Mouse (Mus musculus): ENCODE measurements around the gene Ccdc50. TPM values are rescaled to one million over a fixed set of nuclear protein-coding genes. Genes with fewer than 3 reads are reported as not detected.

The Ccdc50 gene
- 10 to 100 TPM; 59.3 to 59.6 TPM for total RNA-seq (2021)

GRCm38 (mm10) chr16:27388761-27389451 is at the start of gene Ccdc50:
Gene Ccdc50, plus strand, starts transcription at chr16:27388869.
- intact Hi-C loops (cut with DNase I), result no loop called here
- DNase-seq (ENCODE audit: low spot score in 2 of 2), result peak; percentile 77 to 82

DNA sequence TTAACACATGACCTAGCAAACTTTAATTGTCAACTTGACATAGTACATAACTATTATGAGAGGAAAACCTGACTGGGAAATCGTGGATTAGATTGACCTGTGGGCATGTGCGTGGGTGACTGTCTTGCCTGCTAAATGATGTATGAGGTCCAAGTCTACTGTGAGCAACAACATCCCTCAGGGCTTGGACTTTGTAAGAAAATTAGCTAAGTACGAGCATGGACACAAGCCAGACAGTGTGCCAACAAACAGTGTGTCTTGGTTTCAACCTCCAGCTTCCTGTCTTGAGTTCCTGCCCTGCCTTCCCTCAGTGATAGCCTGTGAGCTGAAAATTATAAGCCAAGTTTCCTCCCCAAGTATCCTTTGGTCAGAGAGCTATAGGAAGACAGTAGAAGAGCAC is 41.1 kb upstream of the Ccdc50 start:
- intact Hi-C loops (cut with DNase I), result no loop called here
- no peak for DNase-seq (ENCODE audit: low spot score in 2 of 2)

DNA sequence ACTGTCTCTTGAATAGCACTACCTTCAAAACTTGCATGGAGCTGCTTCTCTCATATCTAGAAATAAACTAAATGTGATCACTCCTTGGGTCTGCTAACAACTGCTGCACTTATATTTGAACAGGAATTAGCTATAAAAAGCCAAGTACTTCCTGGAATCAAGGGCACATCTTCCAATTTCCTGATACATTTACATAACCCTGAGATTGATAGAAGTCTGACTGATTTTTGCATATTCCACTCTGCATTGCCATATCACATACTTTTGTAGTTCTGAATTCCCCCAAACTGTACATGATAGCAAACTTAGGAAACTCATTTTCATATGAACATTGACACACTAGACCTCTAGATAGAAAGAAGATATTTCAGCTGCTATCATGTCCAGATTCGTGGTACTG is 40.3 kb upstream of the Ccdc50 start:
- no peak for DNase-seq (ENCODE audit: low spot score in 2 of 2)
- intact Hi-C loops (cut with DNase I), result no loop called here

- DNase-seq (ENCODE audit: low spot score in 2 of 2), result no peak
- intact Hi-C loops (cut with DNase I), result no loop called here
These were observed 39.4 kb upstream of the Ccdc50 start for GRCm38 (mm10) chr16:27349235-27349634.

DNA sequence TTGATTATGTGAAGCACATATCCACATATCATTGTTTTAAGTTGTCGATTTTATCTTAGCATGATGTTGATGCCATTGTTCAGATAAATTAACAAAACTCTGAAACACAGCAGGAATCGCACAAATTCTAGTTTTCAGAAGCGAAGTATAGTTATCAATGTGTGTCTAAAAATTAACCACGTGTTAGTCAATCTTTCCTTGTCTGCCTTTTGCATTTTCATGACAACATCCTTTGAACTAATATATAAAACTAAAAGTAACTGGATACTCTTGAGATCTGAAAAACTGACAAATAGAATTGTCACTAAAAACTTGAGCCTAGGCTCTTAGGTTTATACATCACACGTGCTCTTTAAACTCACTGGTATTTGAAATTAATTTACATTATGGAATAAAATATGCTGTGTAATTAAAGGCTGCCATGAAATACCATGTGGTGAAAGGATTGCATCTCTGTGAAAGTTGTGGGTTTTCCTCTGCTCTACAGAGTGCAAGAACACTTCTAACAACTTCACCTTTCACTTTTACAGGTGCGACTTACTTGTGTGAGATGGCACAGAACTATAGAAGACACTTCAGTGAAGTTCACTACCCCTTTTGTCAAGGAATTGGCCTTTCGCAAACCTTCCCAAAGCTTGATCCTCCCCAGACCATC is 38.7 kb upstream of the Ccdc50 start:
- no peak for DNase-seq (ENCODE audit: low spot score in 2 of 2)
- intact Hi-C loops (cut with DNase I), result no loop called here

GRCm38 (mm10) chr16:27354464-27354863 is 34.2 kb upstream of the Ccdc50 start:
- intact Hi-C loops (cut with DNase I), result no loop called here
- DNase-seq (ENCODE audit: low spot score in 2 of 2), result peak in 1 of 2 experiments; percentile 8

DNA sequence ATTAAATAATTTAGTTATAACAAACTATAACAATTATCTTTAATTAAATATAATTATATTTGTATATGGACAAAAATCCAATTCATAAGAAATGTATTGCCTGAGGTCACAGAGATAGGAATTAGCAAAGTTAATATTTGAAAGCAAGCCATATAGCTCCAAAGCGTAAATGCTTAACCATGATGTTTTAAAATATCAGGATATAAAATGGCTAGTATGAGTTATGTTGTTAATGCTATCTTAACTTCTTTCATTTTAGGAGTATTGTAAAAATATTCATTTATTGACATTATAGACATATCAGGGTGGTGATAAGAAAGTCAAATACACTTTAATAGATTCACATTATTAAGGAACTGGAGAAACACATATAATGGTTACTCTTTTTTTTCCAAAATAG is 28.6 kb upstream of the Ccdc50 start:
- intact Hi-C loops (cut with DNase I), result no loop called here
- DNase-seq (ENCODE audit: low spot score in 2 of 2), result no peak

DNA sequence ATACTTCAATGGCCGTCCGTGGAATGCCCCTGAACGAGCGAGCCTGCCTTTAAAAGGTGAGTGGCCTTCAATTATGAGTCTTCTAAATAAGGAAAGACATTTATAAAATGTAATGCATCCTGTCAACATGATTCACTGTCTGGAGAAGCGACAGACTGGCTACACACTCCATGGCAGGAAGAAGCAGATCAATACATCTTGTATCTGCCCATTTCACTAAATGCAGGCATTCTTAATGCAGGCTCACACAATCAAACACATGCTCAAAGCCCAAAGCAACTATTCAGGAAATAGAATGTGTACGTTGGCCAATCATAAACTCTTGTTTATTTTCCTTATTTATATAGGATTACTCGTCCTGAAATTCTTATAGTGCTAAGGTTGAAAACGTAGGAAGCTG is 18.5 kb upstream of the Ccdc50 start, which contains the start of gene Uts2b:
Gene Uts2b (minus strand): TSS at position 49 of the 400 bp plus-strand sequence.
- no peak for DNase-seq (ENCODE audit: low spot score in 2 of 2)
- intact Hi-C loops (cut with DNase I), result no loop called here

DNA sequence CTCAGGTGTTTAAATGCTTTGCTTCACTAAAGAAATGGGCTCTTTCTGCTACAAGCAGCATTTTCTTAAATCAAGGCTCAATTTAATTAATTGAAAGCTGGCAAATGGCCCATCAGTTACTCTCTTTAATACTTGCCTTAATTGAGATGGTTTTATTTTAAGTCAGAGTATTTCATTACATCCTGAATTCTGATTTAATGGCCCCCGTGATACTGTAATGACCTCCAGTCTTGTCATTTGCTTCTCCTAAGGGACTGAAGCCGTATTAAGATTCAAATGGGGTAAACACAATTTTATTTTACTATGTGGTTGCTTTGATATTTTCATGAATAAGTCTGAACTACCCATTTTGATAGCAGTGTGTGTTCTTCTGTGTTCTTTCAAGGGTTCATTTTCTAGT is 18.0 kb upstream of the Ccdc50 start:
- DNase-seq (ENCODE audit: low spot score in 2 of 2), result no peak
- intact Hi-C loops (cut with DNase I), result no loop called here

- intact Hi-C loops (cut with DNase I), result no loop called here
- DNase-seq (ENCODE audit: low spot score in 2 of 2), result no peak
These were observed 14.5 kb upstream of the Ccdc50 start for GRCm38 (mm10) chr16:27374139-27374538.

DNA sequence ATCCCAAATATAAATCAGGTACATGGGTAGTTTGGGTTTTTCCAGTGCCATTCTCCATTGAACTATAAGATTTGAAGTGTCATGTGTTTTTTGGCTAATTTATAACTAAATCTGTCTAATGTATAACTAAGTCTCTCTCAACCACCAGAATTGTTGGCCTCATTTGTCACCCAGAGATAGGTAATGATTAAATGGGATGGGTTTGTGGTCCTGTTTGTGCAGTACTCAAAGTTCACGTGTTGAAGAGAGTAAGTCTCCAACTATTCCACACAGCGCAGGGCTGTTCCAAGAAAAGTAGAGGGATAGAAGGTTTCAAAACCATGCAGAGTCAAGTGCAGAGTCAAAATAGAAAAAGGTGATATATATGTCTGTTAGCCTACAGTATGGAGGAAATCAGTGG is 13.4 kb upstream of the Ccdc50 start:
- intact Hi-C loops (cut with DNase I), result no loop called here
- DNase-seq (ENCODE audit: low spot score in 2 of 2), result no peak

- DNase-seq (ENCODE audit: low spot score in 2 of 2), result no peak
- intact Hi-C loops (cut with DNase I), result no loop called here
These were observed 12.1 kb upstream of the Ccdc50 start for GRCm38 (mm10) chr16:27376556-27376955.

DNA sequence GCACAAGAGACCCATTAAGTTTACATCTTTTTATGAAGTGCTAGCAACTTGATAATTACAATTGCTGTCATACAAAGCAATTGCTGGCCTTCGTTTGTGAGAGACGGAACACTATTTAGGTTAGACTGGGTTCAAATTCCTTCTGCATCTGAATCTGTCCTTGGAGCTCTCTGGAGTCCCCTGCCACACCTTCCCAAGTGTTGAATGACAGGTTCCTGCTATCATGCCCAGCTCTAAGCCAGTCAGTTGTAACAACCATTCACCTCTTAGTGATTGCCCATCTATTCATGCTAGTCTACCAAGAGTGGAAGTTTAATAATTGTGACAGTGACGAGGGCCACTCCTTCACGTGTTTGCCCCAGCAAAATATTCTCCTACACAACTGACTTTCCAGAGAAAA is 6.5 kb upstream of the Ccdc50 start:
- intact Hi-C loops (cut with DNase I), result no loop called here
- no peak for DNase-seq (ENCODE audit: low spot score in 2 of 2)

GRCm38 (mm10) chr16:27384893-27385603 is 3.6 kb upstream of the Ccdc50 start:
- intact Hi-C loops (cut with DNase I), result no loop called here

DNA sequence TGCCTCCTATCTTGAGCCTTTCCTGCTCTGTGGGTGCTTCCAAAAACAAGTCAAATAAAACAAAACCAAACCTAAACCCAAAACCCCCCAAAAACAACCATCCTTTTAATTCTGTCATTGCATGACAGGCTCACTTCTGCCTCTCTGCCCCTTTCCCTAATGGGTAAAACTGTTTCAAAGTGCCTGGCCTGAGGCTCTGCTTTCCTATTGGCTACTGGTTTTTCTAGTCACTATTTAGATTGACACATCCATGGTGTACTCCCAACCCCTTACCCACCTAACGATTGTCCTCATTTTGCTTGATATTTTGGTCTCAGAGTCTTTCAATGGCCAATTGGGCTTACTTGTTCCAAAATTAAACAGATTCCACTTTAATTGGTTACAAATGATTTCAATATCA is 3.0 kb upstream of the Ccdc50 start:
- intact Hi-C loops (cut with DNase I), result no loop called here
- no peak for DNase-seq (ENCODE audit: low spot score in 2 of 2)

More at GRCm38 (mm10) chr16:27384893-27385603, 3.6 kb upstream of the Ccdc50 start:
- DNase-seq (ENCODE audit: low spot score in 2 of 2), result peak; percentile 41 to 68

DNA sequence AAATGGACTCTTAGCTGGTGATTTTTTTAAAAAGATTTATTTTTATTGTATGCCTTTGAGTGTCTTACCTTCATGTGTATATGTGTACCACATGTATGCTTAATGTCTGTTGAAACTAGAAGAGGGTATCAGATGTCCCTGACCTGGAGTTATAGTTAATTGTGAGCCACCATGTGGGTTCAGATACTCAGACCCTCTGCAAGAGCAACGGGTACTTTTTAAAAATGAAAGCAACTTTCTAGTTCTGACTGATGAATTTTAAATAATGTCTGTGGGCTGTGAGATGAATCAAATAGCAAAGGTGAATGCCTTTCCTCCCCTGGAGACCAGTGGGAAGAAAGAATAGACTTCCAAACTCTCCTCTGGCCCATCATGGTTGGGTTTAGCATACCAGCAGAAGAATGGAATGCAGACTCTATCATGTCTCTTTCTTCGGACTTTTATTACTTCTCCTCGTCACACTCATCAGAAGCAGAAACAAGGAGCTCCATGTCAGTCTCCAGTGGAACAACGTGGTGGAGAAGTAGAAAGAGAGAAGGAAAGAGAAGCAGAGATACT is 1.7 kb upstream of the Ccdc50 start:
- DNase-seq (ENCODE audit: low spot score in 2 of 2), result no peak
- intact Hi-C loops (cut with DNase I), result no loop called here

GRCm38 (mm10) chr16:27387634-27388611 is 746 bp upstream of the Ccdc50 start:
- intact Hi-C loops (cut with DNase I), result no loop called here
- DNase-seq (ENCODE audit: low spot score in 2 of 2), result peak in 1 of 2 experiments; percentile 54

- DNase-seq (ENCODE audit: low spot score in 2 of 2), result peak in 1 of 2 experiments; percentile 26
- intact Hi-C loops (cut with DNase I), result no loop called here
These were observed 1.0 kb downstream of the Ccdc50 start for GRCm38 (mm10) chr16:27389534-27390282.

- intact Hi-C loops (cut with DNase I), result no loop called here
- no peak for DNase-seq (ENCODE audit: low spot score in 2 of 2)
These were observed 1.6 kb downstream of the Ccdc50 start for GRCm38 (mm10) chr16:27390306-27390705.
